9 mouse cellular contexts compared by ENCODE assay signal in genomic region chr1:185482001-185482761, GRCm38 (mm10). TPM values are rescaled to one million over a fixed set of nuclear protein-coding genes. Genes with fewer than 3 reads are reported as not detected.
DNase-seq lines count a peak whose midpoint lies in the region; ATAC-seq and TF ChIP-seq lines count a peak whose summit lies in the region.
"Had no signal": no experiment of that assay in that cellular context is flagged by ENCODE, and none has a peak within 500 bp of the region (broad histone marks: within the 10 kb centered on the region; RNA-seq: fewer than 3 reads in every experiment).

No protein-coding gene starts in this region.

- peak; percentile 76 for DNase-seq in MN1 (ENCODE audit: low spot score)
- peak; percentile 14 for DNase-seq in cerebellum, adult 11 months
- DNase-seq in layer of hippocampus, adult 8-10 months (ENCODE audit: low spot score in 2 of 2), result peak; percentile 26 to 54
- DNase-seq in midbrain, postnatal 0 days (ENCODE audit: low spot score), result peak; percentile 84

- no peaks in the 10 kb centered on the region for H3K9me3 ChIP-seq in forebrain, embryonic 13.5 days (replicated peaks)
- H3K9me3 ChIP-seq in midbrain, postnatal 0 days (ENCODE audit: low read length), result no peaks in the 10 kb centered on the region
- H3K9me3 ChIP-seq in heart, embryonic 11.5 days (replicated peaks; ENCODE audit: control insufficient read depth, low read length), result no peaks in the 10 kb centered on the region

- peak overlapping the region; percentile 29 for H3K4me2 ChIP-seq in forebrain, embryonic 13.5 days
- peak overlapping the region; percentile 32 for H3K4me2 ChIP-seq in midbrain, postnatal 0 days (ENCODE audit: low read depth, low read length, poor library complexity, severe bottlenecking)
- no peak overlapping the region for H3K4me2 ChIP-seq in heart, embryonic 11.5 days

- peak; percentile 88 for ATAC-seq in forebrain, embryonic 13.5 days
- ATAC-seq in midbrain, postnatal 0 days (ENCODE audit: low FRiP score), result peak; percentile 68
- ATAC-seq in erythroblast, adult 5-6 weeks (replicated peaks; ENCODE audit: low FRiP score, poor library complexity, severe bottlenecking), result no peak
- no peak for ATAC-seq in CD4-positive, CD25-positive, alpha-beta regulatory T cell, adult 4 months
- no peak for ATAC-seq in heart, embryonic 11.5 days (replicated peaks; ENCODE audit: insufficient number of reproducible peaks, low FRiP score, low TSS enrichment)

- WGBS in forebrain, embryonic 13.5 days, result 60% methylated on average over 19 of the region's 19 CpGs
- 40% methylated on average over 19 of the region's 19 CpGs for WGBS in midbrain, postnatal 0 days
- 57% methylated on average over 19 of the region's 19 CpGs for WGBS in heart, embryonic 11.5 days (ENCODE audit: insufficient replicate concordance)

- H3K4me1 ChIP-seq in forebrain, embryonic 13.5 days, result peaks cover 18% of the 10 kb centered on the region
- H3K4me1 ChIP-seq in midbrain, postnatal 0 days (ENCODE audit: insufficient read depth, low read length), result peaks cover 8% of the 10 kb centered on the region; the same call in 1 of the 2 replicates
- H3K4me1 ChIP-seq in heart, embryonic 11.5 days (ENCODE audit: control insufficient read depth, insufficient read depth, low read length), result no peaks in the 10 kb centered on the region
- H3K4me1 ChIP-seq: megakaryocyte, embryonic 14.5 days had no signal

- H3K27me3 ChIP-seq in forebrain, embryonic 13.5 days, result no peaks in the 10 kb centered on the region
- H3K27me3 ChIP-seq in midbrain, postnatal 0 days (ENCODE audit: insufficient read depth, low read length), result no peaks in the 10 kb centered on the region
- no peaks in the 10 kb centered on the region for H3K27me3 ChIP-seq in heart, embryonic 11.5 days (ENCODE audit: control insufficient read depth, insufficient read depth, low read length)

- TF ChIP-seq CTCF in midbrain, postnatal 0 days (IDR thresholded peaks at IDR 0.05), result no peak

- H3K36me3 ChIP-seq in forebrain, embryonic 13.5 days (ENCODE audit: poor library complexity, severe bottlenecking), result no peaks in the 10 kb centered on the region
- no peaks in the 10 kb centered on the region for H3K36me3 ChIP-seq in midbrain, postnatal 0 days (ENCODE audit: insufficient read depth, low read length)
- H3K36me3 ChIP-seq in heart, embryonic 11.5 days (ENCODE audit: control insufficient read depth, insufficient read depth, low read length), result no peaks in the 10 kb centered on the region

- no peak overlapping the region for H3K9ac ChIP-seq in forebrain, embryonic 13.5 days
- no peak overlapping the region for H3K9ac ChIP-seq in midbrain, postnatal 0 days (replicated peaks; ENCODE audit: low read length, poor library complexity, severe bottlenecking)
- H3K9ac ChIP-seq in heart, embryonic 11.5 days (ENCODE audit: low read depth, low read length), result no peak overlapping the region

- H3K4me3 ChIP-seq in forebrain, embryonic 13.5 days, result no peak overlapping the region
- H3K4me3 ChIP-seq in midbrain, postnatal 0 days (ENCODE audit: low read depth, low read length), result no peak overlapping the region
- H3K4me3 ChIP-seq in heart, embryonic 11.5 days (ENCODE audit: low read depth, low read length), result no peak overlapping the region
- H3K4me3 ChIP-seq: megakaryocyte, embryonic 14.5 days had no signal

- peak overlapping the region; percentile 65 for H3K27ac ChIP-seq in forebrain, embryonic 13.5 days
- H3K27ac ChIP-seq in midbrain, postnatal 0 days (ENCODE audit: low read depth, low read length), result peak overlapping the region; percentile 62
- no peak overlapping the region for H3K27ac ChIP-seq in heart, embryonic 11.5 days (ENCODE audit: low read depth, low read length)

RNA-seq across cellular contexts. Expression of gene Slc30a10, which starts 27.5 kb away (rescaled TPM):
- polyA plus RNA-seq in forebrain, embryonic 13.5 days (2015; fragmentation: Nextera tagmentation; extraction: Ambion mirVana), result 8.2 and 10.5 TPM in 2 replicates
- total RNA-seq in layer of hippocampus, adult 8-10 months (2022), result 1 to 10 TPM; 6.8 to 9.3 (median 9.0) TPM
- total RNA-seq in midbrain, postnatal 0 days (2014; rRNA removed), result 19.1 and 21.9 TPM in 2 replicates
- 6.6 and 6.8 TPM in 2 replicates for polyA plus RNA-seq in midbrain, postnatal 0 days (2015; fragmentation: Nextera tagmentation; extraction: Ambion mirVana)
- 4.0 TPM in 2 replicates for total RNA-seq in erythroblast, adult 5-6 weeks (2015; ENCODE audit: low replicate concordance)
- 3.8 and 4.7 TPM in 2 replicates for total RNA-seq in erythroblast, adult 5-6 weeks (2017; ENCODE audit: low replicate concordance)
- polyA plus RNA-seq in CD4-positive, CD25-positive, alpha-beta regulatory T cell, adult 4 months (2017; shearing (Covaris generic)), result not detected
- 3.9 and 5.0 TPM in 2 replicates for polyA plus RNA-seq in heart, embryonic 11.5 days (2014; fragmentation: Nextera tagmentation; extraction: Ambion mirVana)

Comparison
In these comparisons a context has a peak if more than half of its experiments do, and no peak if none do; other contexts are left out.
1. DNase-seq: peak in every context shown above with its lines; median percentile 84 in midbrain, postnatal 0 days; 76 in MN1; 40 in layer of hippocampus, adult 8-10 months; 14 in cerebellum, adult 11 months.
2. ATAC-seq: peak in forebrain, embryonic 13.5 days (single experiment) and midbrain, postnatal 0 days (single experiment); none in erythroblast, adult 5-6 weeks (single experiment), CD4-positive, CD25-positive, alpha-beta regulatory T cell, adult 4 months (single experiment) and heart, embryonic 11.5 days (single experiment).